Mouse (Mus musculus) inflammation-experienced regulatory T-cells, adult 6 months (primary cell): ENCODE data around the gene Rbbp6. TPM values are rescaled to one million over a fixed set of nuclear protein-coding genes. Genes with fewer than 3 reads are reported as not detected.
A peak's percentile ranks its signal among the peaks of the same experiment; 100 is the strongest.

Experiments
- ATAC-seq: one replicate; pipeline ENCODE4 v1.8.0; 2017
- polyA plus RNA-seq, 3 experiments: library from polyadenylated mRNA; unstranded; fragments of 100-300 nt; shearing (Covaris generic); gene quantifications; one replicate each; pipeline ENCODE4 v1.2.1; 2017

Gene Rbbp6
- 10 to 100 TPM; 33.9 to 66.1 (median 58.2) TPM for polyA plus RNA-seq

- no peak for ATAC-seq
Observed at GRCm38 (mm10) chr7:122965386-122965785, at the start of gene Rbbp6. Gene Rbbp6, plus strand, starts transcription at chr7:122965686.

DNA sequence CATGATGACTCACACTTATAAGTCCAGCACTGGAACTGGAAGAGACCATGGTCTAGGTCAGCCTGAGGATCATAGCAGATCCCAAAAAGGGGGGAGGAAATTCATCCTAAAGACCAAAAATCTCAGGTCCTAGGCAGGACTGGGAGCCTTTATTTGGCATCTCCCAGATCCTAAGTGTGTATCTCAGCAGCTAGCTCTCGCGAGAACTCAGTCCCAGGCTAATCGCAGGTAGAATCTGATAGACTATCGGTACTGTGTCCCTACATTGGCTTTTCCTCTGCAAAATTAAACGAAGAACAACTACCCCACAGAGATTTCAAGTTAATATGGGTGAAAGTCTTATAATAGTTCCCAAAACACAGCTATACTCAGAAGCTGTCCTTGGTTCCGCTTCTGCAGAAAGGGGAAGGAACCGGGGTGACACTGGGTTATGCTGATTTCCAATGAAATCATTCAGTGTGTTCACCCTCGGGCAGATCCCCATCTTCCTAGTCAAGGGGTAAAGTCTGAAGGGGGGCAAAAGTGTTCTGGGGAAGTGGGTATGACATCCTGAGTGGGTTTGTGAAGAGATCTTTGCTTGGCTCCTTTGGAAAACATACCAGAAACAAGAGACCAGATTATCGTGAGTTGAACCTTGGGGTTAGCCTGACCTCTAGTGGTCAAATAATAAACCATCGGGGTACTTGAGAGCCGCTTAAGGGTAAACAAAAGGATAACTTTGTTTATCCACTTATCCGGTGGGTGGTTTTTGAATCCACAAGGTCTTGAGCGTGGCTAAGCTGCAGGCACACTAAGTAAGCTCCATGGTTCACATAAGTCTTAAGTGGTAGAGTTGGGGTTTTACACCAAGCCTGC, 45.5 kb upstream of the Rbbp6 start:
- ATAC-seq, result peak; percentile 74

DNA sequence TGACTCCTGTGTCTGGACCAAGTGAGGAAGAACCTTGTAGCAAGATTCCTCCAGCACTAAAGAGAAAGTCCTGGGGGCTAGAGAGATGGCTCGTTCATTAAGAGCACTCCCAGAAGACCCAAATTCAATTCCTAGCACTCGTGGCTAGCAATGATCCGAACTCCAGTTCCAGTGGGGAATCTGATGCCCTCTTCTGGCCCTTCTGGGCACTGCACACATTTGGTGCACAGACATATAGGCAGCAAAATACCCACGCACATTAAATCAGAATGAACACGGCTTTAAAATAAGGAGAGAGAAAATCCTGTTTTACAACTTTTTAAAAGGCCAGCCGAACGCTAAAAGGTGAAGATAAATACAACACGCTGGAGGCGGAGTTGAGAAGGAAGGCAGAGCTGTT, 43.9 kb upstream of the Rbbp6 start:
- ATAC-seq, result no peak

GRCm38 (mm10) chr7:122924256-122924655, 41.2 kb upstream of the Rbbp6 start:
- ATAC-seq, result peak; percentile 70

DNA sequence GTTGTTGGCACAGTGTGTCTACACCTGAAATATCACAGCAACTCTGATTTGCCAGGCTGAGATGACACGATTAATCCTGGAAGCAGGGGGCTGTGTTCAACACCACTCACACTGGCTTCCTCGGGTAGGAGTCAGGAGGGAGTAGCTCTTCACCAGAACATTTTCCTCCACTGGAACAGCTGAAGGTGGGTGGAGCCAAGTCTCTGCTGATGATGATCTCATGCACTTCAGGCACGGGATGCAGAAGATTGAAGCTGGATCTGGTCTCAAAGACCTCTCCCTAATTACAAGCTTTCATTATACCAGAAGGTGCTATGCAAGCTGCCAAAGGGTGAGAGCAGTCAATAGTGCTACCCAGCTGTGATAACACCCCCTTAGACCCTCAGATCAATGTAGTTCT, 35.0 kb upstream of the Rbbp6 start:
- ATAC-seq, result no peak

GRCm38 (mm10) chr7:122932171-122932570, 33.3 kb upstream of the Rbbp6 start:
- peak; percentile 70 for ATAC-seq

GRCm38 (mm10) chr7:122936626-122937025, 28.9 kb upstream of the Rbbp6 start:
- no peak for ATAC-seq

DNA sequence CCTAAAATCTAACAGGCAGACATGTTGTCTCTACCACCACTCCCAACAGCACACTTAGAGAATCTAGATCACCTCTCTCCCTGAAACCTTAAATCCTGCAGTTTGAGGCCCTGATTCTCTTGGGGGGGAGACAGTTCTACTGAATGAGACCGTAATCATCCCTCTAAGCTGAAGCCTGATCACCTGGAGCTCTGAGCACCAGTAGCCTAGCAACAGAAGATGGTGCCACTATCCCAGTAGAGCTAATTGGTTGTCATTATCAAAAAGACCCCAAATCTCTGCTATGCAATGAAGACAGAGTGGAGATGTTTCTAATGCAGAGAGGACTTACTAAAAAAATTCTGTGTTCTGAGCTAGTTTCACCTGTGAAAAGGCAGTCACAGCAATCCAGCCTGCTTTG, 27.3 kb upstream of the Rbbp6 start:
- ATAC-seq, result no peak

DNA sequence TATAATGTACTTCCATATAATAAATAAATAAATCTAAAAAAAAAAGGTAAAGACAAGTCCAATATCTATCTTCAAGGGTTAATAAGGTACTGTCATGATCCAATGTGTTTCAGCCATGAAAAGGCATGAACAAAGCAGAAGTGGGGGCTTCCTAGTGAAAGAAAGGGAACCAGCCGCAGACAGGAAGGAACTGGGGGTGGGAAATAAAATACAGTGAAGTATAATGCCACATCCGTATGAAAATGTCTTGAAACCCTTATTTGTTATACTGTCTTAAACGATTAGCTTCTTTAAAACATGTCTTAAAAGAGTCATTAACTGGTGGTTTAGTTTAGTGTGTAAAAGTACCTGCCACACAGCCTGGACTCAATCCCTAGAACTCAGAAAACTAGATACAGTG, 26.3 kb upstream of the Rbbp6 start:
- ATAC-seq, result peak; percentile 53

DNA sequence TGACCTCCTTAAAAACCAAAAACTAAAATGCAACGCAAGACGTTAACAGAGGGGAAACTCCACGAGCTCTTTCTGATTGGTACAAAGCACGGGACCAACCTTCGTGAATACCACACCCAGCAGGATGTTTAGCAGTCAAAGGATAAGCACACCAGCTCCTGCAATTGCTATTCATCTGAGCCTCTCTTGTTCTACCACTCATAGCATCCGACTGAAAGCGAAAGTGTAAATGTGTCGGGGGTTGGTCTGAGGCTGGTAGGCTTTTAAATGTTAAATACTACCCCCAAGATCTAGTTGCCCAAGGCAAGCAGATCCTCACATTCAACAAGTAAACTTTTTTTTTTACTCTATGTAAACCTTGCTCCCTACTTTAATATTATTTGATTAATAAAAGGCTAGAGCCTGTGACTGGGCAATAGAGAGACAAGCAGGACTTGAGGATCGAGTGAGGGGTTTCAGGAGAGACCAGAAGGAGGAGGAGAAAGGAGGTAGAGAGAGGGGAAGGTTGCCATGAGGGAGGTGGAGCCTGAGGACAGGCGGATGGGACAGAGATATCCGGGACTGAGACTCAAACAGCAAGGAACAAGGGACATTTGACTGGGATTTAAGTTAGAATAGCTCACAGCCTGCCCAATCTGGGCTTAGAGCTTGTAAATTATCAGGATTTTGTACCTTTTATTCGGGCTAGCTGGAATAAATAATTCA, 25.0 kb upstream of the Rbbp6 start:
- peak; percentile 95 for ATAC-seq

- ATAC-seq, result no peak
Observed at GRCm38 (mm10) chr7:122942111-122942510, 23.4 kb upstream of the Rbbp6 start.

- peak; percentile 51 for ATAC-seq
Observed at GRCm38 (mm10) chr7:122945149-122945548, 20.3 kb upstream of the Rbbp6 start.

DNA sequence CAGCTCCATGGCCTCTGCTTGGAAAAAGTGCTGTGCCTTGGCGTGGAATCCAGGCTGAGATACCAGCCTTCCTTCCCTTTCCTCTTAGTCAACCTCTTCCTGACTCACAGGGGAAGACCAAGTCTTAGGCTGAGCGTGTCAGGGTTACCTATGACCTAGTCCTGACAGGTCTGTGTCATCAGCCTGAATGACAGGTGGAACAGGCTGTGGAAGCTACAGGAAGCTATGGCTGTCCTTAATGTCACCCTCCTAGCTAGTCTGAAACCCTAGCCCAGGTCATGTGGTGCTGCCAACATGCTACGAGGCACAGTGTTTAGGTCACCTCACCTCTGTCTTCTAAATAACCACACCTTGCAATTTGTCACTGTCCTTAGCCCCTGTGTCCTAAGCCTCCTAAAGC, 16.2 kb upstream of the Rbbp6 start:
- no peak for ATAC-seq

GRCm38 (mm10) chr7:122951464-122951863, 14.0 kb upstream of the Rbbp6 start:
- no peak for ATAC-seq

GRCm38 (mm10) chr7:122952066-122952465, 13.4 kb upstream of the Rbbp6 start:
- no peak for ATAC-seq

GRCm38 (mm10) chr7:122954451-122955225, 10.8 kb upstream of the Rbbp6 start:
- ATAC-seq, result no peak

DNA sequence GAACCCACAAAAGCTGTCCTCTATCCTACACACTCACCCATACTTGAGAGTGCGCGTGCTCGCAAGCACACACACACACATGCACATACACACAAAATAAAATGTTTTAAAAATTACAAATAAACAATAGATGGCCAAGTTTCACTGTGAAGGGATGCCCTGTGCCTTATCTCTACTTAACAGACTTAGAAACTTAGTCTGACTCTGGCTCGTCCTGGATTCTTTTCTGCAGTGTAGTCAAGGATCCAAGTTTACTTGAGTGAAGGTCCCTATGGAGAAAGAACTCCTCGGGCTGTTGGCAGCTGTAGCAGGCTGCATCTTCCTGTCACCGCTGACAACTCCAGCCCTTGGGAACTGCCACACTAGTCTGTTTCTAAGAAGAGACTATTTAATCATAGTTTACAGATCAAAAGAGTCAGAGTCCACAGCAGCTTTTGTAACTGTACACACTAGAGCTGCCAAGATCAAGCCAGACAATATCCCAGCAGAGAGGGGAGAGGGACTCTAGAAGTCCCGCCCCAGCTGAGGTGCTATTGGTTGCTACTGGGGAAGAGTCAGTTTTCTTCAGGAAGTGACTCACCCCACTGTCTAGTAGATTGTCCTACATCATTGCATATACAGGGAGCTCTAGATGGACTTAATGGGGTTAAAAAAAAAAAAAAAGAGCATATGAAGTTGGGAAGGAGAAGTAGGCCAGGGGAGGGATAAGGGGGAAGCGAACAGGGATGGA, 10.1 kb upstream of the Rbbp6 start:
- peak; percentile 77 for ATAC-seq

DNA sequence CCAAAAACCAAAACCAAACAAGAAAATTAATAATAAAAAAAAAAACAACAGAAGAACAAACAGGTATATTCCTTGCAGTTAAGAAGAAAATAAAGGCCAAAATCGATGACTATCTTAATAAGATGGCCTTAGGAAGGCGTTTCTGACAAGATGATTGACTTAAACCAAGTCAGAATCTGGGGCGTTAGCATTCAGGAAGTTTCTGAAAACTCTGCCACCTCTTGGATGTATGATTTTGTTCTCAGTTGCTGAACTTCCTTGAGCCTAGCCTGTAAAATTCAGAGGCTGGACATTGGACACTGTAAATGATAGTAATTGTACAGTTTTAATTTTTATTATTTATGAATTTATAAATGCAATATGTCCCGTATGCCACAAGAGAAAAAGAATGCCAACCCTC, 3.3 kb downstream of the Rbbp6 start:
- no peak for ATAC-seq

GRCm38 (mm10) chr7:122969231-122970032, 3.9 kb downstream of the Rbbp6 start:
- peak; percentile 85 for ATAC-seq

GRCm38 (mm10) chr7:122970119-122970781, 4.8 kb downstream of the Rbbp6 start:
- ATAC-seq, result peak; percentile 11

GRCm38 (mm10) chr7:122970864-122971420, 5.5 kb downstream of the Rbbp6 start:
- ATAC-seq, result no peak
